Mouse (Mus musculus): ENCODE measurements around the gene Cldn7. TPM values are rescaled to one million over a fixed set of nuclear protein-coding genes. Genes with fewer than 3 reads are reported as not detected.

Gene Cldn7
- total RNA-seq, 1 experiment = 24.9 TPM

GRCm38 (mm10) chr11:69965271-69966005 is 859 bp downstream of the Cldn7 start:
- no peak for TF ChIP-seq ZC3H11A (IDR thresholded peaks at IDR 0.05; ENCODE audit: borderline replicate concordance, low read depth, low read length)
- peak; percentile 44; the same call in 1 of the 2 replicates for TF ChIP-seq HCFC1 (IDR thresholded peaks at IDR 0.05; ENCODE audit: borderline replicate concordance, insufficient read depth, low read length)
- peak overlapping the region; percentile 81 for H3K9ac ChIP-seq (ENCODE audit: insufficient read depth, low read depth, low read length, poor library complexity, severe bottlenecking)
- no peak overlapping the region for H3K27ac ChIP-seq (ENCODE audit: insufficient read depth, low read depth, low read length, poor library complexity, severe bottlenecking)

DNA sequence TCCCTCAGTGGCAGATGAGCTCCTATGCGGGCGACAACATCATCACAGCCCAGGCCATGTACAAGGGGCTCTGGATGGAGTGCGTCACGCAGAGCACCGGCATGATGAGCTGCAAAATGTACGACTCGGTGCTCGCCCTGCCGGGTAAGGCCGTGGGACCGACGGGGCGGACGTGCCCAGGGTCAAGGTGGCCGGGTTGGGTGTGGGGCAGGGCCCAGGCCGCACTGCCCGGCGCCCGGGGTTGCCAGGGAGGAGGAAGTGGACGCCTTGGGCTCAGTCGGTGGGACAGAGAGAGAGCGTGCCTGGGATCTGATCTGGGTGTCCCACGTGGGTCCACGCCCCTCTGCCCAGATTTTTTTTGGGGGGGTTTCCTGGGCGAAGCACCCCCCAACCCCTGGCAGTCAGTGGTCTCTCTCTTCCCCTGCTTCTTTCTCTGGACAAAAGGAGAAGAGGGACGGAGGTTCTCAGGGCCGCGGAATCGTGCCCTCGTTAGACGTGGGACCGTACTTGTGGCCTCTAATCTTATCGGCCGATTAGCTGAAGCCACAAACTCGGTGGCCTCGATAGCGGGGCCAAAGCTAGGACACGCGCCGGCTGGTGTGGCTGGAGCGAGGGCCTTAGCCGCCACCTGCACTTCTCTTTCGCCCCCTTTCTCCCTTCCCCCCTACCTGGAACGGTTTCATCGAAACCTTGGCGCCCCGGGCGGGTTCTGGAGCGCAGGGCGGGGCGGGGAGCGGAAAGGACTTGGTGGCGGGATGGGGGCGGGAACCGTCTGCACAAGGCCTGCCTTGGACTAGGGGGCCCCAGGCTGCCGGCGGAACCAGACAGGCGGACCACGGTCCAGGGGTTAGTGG is 1.7 kb downstream of the Cldn7 start:
- no peak for DNase-seq (ENCODE audit: low read depth, low spot score)
- H3K9me3 ChIP-seq (ENCODE audit: control insufficient read depth, insufficient read depth, low read depth, low read length) = no peaks in the 10 kb centered on the region
- peak overlapping the region; percentile 72 for H3K4me3 ChIP-seq (ENCODE audit: insufficient read depth in 1 of 2, low read depth in 1 of 2, low read length in 2 of 2, poor library complexity in 1 of 2, severe bottlenecking in 1 of 2)
- peaks cover 10% of the 10 kb centered on the region; the same call in 1 of the 2 replicates for H3K36me3 ChIP-seq (ENCODE audit: control insufficient read depth, insufficient read depth, low read length, poor library complexity, severe bottlenecking)
- 0 out of 2 replicates have a peak, but pooled peaks have one; percentile 12 for TF ChIP-seq HCFC1 (IDR thresholded peaks at IDR 0.05; ENCODE audit: borderline replicate concordance, insufficient read depth, low read length)
- no peak for TF ChIP-seq CHD2 (IDR thresholded peaks at IDR 0.05; ENCODE audit: low read depth, low read length)
- H3K9ac ChIP-seq (ENCODE audit: insufficient read depth, low read depth, low read length, poor library complexity, severe bottlenecking) = peak overlapping the region; percentile 81
- in situ Hi-C loops (cut with MboI; ENCODE audit: low sequenced_read_pairs in 2 of 2, unreplicated experiment in 2 of 2) = no loop called here
- H3K4me1 ChIP-seq (ENCODE audit: control insufficient read depth in 2 of 2, insufficient read depth in 2 of 2, low read length in 2 of 2, poor library complexity in 1 of 2) = peaks cover 0 to 8% of the 10 kb centered on the region in 2 experiments; a peak in 1 of 4 replicates
- H3K27ac ChIP-seq (ENCODE audit: insufficient read depth, low read depth, low read length, poor library complexity, severe bottlenecking) = no peak overlapping the region

More at GRCm38 (mm10) chr11:69965271-69966005, 859 bp downstream of the Cldn7 start:
- H3K4me1 ChIP-seq (ENCODE audit: control insufficient read depth in 2 of 2, insufficient read depth in 2 of 2, low read length in 2 of 2, poor library complexity in 1 of 2) = peaks cover 0 to 8% of the 10 kb centered on the region in 2 experiments; a peak in 1 of 4 replicates
- H3K4me3 ChIP-seq (ENCODE audit: insufficient read depth in 1 of 2, low read depth in 1 of 2, low read length in 2 of 2, poor library complexity in 1 of 2, severe bottlenecking in 1 of 2) = peak overlapping the region; percentile 72
- in situ Hi-C loops (cut with MboI; ENCODE audit: low sequenced_read_pairs in 2 of 2, unreplicated experiment in 2 of 2) = no loop called here
- DNase-seq (ENCODE audit: low read depth, low spot score) = no peak
- no peaks in the 10 kb centered on the region for H3K9me3 ChIP-seq (ENCODE audit: control insufficient read depth, insufficient read depth, low read depth, low read length)
- peaks cover 10% of the 10 kb centered on the region; the same call in 1 of the 2 replicates for H3K36me3 ChIP-seq (ENCODE audit: control insufficient read depth, insufficient read depth, low read length, poor library complexity, severe bottlenecking)

GRCm38 (mm10) chr11:69966860-69967517 is 2.4 kb downstream of the Cldn7 start:
- Histone ChIP-seq H3K4me1 (ENCODE audit: control insufficient read depth in 2 of 2, insufficient read depth in 2 of 2, low read length in 2 of 2, poor library complexity in 1 of 2) (peaks cover 0 to 8% of the 10 kb centered on the region in 2 experiments; a peak in 1 of 4 replicates), H3K9ac (ENCODE audit: insufficient read depth, low read depth, low read length, poor library complexity, severe bottlenecking) (peak overlapping the region; percentile 81), H3K36me3 (ENCODE audit: control insufficient read depth, insufficient read depth, low read length, poor library complexity, severe bottlenecking) (peaks cover 10% of the 10 kb centered on the region; the same call in 1 of the 2 replicates), H3K4me3 (ENCODE audit: insufficient read depth in 1 of 2, low read depth in 1 of 2, low read length in 2 of 2, poor library complexity in 1 of 2, severe bottlenecking in 1 of 2) (peak overlapping the region; percentile 72), H3K9me3 (ENCODE audit: control insufficient read depth, insufficient read depth, low read depth, low read length) (no peaks in the 10 kb centered on the region), H3K27ac (ENCODE audit: insufficient read depth, low read depth, low read length, poor library complexity, severe bottlenecking) (no peak overlapping the region)
- TF ChIP-seq MAFK (IDR thresholded peaks at IDR 0.05; ENCODE audit: insufficient read depth, low read depth, low read length) (no peak), CHD2 (IDR thresholded peaks at IDR 0.05; ENCODE audit: low read depth, low read length) (no peak), ZNF384 (IDR thresholded peaks at IDR 0.05; ENCODE audit: low read depth, low read length) (no peak)
- no peak for DNase-seq (ENCODE audit: low read depth, low spot score)
- in situ Hi-C loops (cut with MboI; ENCODE audit: low sequenced_read_pairs in 2 of 2, unreplicated experiment in 2 of 2) = no loop called here

DNA sequence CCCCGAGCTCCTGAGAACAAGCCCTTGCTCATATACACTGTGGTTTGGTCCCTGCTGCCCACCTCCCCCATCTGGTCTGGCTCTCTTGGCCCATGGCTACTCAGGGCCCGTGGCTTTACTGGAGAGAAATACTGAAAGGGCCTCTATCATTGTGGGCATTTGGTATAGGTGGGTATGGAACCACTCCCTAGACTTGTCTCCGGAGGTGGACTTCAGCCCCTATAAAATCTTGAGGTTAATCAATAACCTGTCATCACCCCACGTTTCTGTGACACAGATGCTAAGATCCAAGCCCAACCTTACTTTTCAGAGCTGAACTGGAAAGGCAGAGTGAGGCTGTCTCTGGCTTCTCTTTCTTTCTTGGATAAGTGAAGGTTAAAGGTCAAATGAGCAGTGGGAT is 4.2 kb downstream of the Cldn7 start:
- Histone ChIP-seq H3K36me3 (ENCODE audit: control insufficient read depth, insufficient read depth, low read length, poor library complexity, severe bottlenecking) (peaks cover 15% of the 10 kb centered on the region; the same call in 1 of the 2 replicates), H3K4me1 (ENCODE audit: control insufficient read depth in 2 of 2, insufficient read depth in 2 of 2, low read length in 2 of 2, poor library complexity in 1 of 2) (peaks cover 0 to 8% of the 10 kb centered on the region in 2 experiments; a peak in 1 of 4 replicates), H3K9ac (ENCODE audit: insufficient read depth, low read depth, low read length, poor library complexity, severe bottlenecking) (no peak overlapping the region), H3K9me3 (ENCODE audit: control insufficient read depth, insufficient read depth, low read depth, low read length) (no peaks in the 10 kb centered on the region), H3K4me3 (ENCODE audit: insufficient read depth in 1 of 2, low read depth in 1 of 2, low read length in 2 of 2, poor library complexity in 1 of 2, severe bottlenecking in 1 of 2) (no peak overlapping the region), H3K27ac (ENCODE audit: insufficient read depth, low read depth, low read length, poor library complexity, severe bottlenecking) (no peak overlapping the region)
- DNase-seq (ENCODE audit: low read depth, low spot score) = no peak
- TF ChIP-seq CHD2 (IDR thresholded peaks at IDR 0.05; ENCODE audit: low read depth, low read length) (no peak), HCFC1 (IDR thresholded peaks at IDR 0.05; ENCODE audit: borderline replicate concordance, insufficient read depth, low read length) (no peak), MAFK (IDR thresholded peaks at IDR 0.05; ENCODE audit: insufficient read depth, low read depth, low read length) (no peak), ZNF384 (IDR thresholded peaks at IDR 0.05; ENCODE audit: low read depth, low read length) (no peak)
- in situ Hi-C loops (cut with MboI; ENCODE audit: low sequenced_read_pairs in 2 of 2, unreplicated experiment in 2 of 2) = no loop called here
